Mouse (Mus musculus): ENCODE measurements around the gene Nufip1. TPM values are rescaled to one million over a fixed set of nuclear protein-coding genes. Genes with fewer than 3 reads are reported as not detected.

Nufip1 gene
- polyA plus RNA-seq, 1 experiment from 2014 or later, result 13.9 TPM

DNA sequence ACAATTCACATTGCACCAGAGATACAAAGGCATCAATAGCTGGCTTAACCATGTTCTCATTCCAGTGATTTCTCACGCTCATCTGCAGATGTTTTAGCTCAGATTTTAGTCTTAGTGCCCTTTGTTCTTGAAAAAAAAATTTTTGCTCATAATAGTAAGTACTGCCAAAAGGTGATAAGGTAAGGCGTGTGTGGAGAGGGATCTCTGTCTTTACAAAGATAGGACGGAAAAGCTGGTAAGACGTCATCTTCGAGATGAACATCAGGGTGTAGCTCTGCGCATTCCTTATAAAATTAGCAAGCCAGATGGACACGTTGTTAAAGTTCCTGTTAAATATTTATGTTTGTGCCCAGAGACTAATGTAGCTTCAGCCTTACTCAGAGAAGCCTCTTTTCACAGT, 35.2 kb downstream of the Nufip1 start:
- no peaks in the 10 kb centered on the region for H3K27me3 ChIP-seq (replicated peaks)
- no peak overlapping the region for H3K27ac ChIP-seq
- WGBS, result 40% methylated on average over 7 of the region's 7 CpGs
- H3K9ac ChIP-seq, result no peak overlapping the region
- H3K4me1 ChIP-seq, result 0 out of 2 replicates have a peak, but pooled peaks cover 7% of the 10 kb centered on the region
- no peaks in the 10 kb centered on the region for H3K36me3 ChIP-seq
- no peak overlapping the region for H3K4me2 ChIP-seq
- ATAC-seq (ENCODE audit: insufficient read depth, low FRiP score, low read depth), result no peak
- H3K4me3 ChIP-seq (replicated peaks), result no peak overlapping the region
- no peaks in the 10 kb centered on the region for H3K9me3 ChIP-seq

DNA sequence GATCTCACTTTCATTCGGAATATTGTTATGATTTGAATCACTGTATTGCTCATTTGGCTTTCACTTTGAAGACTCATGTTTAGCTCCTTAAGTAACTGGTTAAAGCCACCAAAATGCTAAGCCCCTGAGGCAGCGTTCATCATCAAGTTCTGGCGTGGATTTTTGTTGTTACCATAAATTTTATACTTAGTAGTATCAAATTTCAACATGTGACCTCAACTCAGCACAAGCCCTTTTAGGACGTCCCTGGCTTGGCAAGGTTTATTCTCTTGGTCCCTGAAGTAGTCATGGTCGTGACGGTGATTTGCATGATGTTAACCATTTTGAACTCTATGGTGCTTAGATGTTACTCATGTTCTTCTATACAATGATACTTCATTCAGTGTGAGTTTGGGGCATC, 36.4 kb downstream of the Nufip1 start:
- Histone ChIP-seq H3K27me3 (replicated peaks) (no peaks in the 10 kb centered on the region), H3K27ac (no peak overlapping the region), H3K4me1 (0 out of 2 replicates have a peak, but pooled peaks cover 7% of the 10 kb centered on the region), H3K4me2 (no peak overlapping the region), H3K36me3 (no peaks in the 10 kb centered on the region), H3K9ac (no peak overlapping the region), H3K4me3 (replicated peaks) (no peak overlapping the region), H3K9me3 (no peaks in the 10 kb centered on the region)
- 62% methylated on average over 6 of the region's 6 CpGs for WGBS
- no peak for ATAC-seq (ENCODE audit: insufficient read depth, low FRiP score, low read depth)

GRCm38 (mm10) chr14:76148294-76148693, 37.6 kb downstream of the Nufip1 start:
- Histone ChIP-seq H3K4me3 (replicated peaks) (no peak overlapping the region), H3K27ac (no peak overlapping the region), H3K4me1 (peaks cover 12% of the 10 kb centered on the region), H3K27me3 (replicated peaks) (no peaks in the 10 kb centered on the region), H3K9ac (no peak overlapping the region), H3K4me2 (no peak overlapping the region), H3K36me3 (no peaks in the 10 kb centered on the region), H3K9me3 (no peaks in the 10 kb centered on the region)
- WGBS, result 82% methylated on average over 10 of the region's 10 CpGs
- no peak for ATAC-seq (ENCODE audit: insufficient read depth, low FRiP score, low read depth)

GRCm38 (mm10) chr14:76149531-76150179, 39.0 kb downstream of the Nufip1 start:
- no peak overlapping the region for H3K9ac ChIP-seq
- H3K36me3 ChIP-seq, result no peaks in the 10 kb centered on the region
- H3K9me3 ChIP-seq, result no peaks in the 10 kb centered on the region
- peak overlapping the region; percentile 39 for H3K4me2 ChIP-seq
- peak; percentile 71 for ATAC-seq (ENCODE audit: insufficient read depth, low FRiP score, low read depth)
- H3K27me3 ChIP-seq (replicated peaks), result no peaks in the 10 kb centered on the region
- H3K27ac ChIP-seq, result peak overlapping the region; percentile 77
- 24% methylated on average over 13 of the region's 13 CpGs for WGBS
- peaks cover 14% of the 10 kb centered on the region for H3K4me1 ChIP-seq
- H3K4me3 ChIP-seq (replicated peaks), result peak overlapping the region; percentile 22; the same call in 1 of the 2 replicates

DNA sequence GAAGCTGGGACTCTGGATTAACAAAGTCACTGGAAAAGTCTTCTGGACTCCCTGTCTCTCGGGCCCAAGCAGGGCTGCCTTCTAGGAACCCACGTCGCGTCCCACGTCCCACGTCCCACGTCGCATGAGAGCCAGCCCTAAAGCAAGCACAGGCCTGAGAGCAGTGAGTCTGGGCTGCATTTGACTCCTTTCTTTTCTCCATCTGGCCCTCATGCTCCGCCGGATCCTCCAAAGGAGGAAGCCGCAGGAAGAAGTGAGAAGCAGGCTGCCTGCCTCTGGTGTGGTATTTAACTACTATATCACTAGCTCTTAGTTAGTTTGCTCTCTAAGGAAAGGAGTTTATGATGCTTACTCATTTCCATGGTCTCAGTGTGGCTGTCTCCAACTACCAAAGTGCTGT, 39.8 kb downstream of the Nufip1 start:
- no peak for ATAC-seq (ENCODE audit: insufficient read depth, low FRiP score, low read depth)

DNA sequence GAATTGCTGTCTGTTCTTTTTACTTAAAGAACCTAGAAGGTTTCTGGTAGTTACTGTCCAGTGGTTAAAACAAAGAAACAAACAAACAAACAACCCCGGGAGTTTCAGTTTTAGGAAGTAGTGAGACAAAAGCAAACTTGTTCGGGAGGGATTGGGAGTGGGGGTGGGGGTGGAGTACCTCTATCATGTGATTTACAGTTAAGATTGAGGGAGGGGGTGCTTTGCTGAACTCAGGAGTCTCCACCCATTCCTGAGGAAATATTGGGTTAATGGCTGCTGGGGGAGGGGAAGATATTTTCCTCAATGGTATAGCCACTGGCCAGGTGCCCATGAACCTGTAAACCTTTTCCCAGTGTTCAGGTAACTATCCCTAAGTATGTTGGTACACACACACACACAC, 40.3 kb downstream of the Nufip1 start:
- Histone ChIP-seq H3K4me3 (replicated peaks) (no peak overlapping the region), H3K36me3 (no peaks in the 10 kb centered on the region), H3K27me3 (replicated peaks) (no peaks in the 10 kb centered on the region), H3K9ac (no peak overlapping the region), H3K27ac (no peak overlapping the region), H3K4me2 (no peak overlapping the region), H3K4me1 (peaks cover 14% of the 10 kb centered on the region), H3K9me3 (no peaks in the 10 kb centered on the region)
- WGBS, result 52% methylated on average over 2 of the region's 2 CpGs
- ATAC-seq (ENCODE audit: insufficient read depth, low FRiP score, low read depth), result no peak

More for the DNA sequence above, 39.8 kb downstream of the Nufip1 start:
- no peaks in the 10 kb centered on the region for H3K9me3 ChIP-seq
- H3K27ac ChIP-seq, result 0 out of 2 replicates have a peak overlapping the region, but pooled peaks have one; percentile 17
- H3K9ac ChIP-seq, result no peak overlapping the region
- no peak overlapping the region for H3K4me3 ChIP-seq (replicated peaks)
- no peaks in the 10 kb centered on the region for H3K27me3 ChIP-seq (replicated peaks)
- H3K36me3 ChIP-seq, result no peaks in the 10 kb centered on the region
- peak overlapping the region; percentile 39; the same call in 1 of the 2 replicates for H3K4me2 ChIP-seq
- peaks cover 14% of the 10 kb centered on the region for H3K4me1 ChIP-seq
- WGBS, result 78% methylated on average over 11 of the region's 11 CpGs

DNA sequence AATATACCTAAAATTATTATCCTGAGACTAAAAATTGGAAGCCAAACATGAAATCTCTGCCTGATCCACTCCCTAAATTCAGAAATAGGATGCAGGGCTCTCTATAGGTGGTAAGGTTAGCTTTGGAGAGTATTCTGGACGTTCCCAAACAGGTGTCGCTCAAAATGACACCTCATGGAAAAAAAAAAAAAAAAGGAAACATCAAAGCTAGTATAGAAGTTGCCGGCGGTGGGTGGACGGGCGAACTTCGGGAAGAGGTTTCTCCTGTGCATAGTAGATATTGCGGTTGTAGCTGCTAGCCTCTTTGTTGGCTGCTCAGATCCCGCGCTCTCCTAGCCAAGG, 41.1 kb downstream of the Nufip1 start:
- H3K4me1 ChIP-seq, result peaks cover 14% of the 10 kb centered on the region
- WGBS, result 2% methylated on average over 10 of the region's 10 CpGs
- peak overlapping the region; percentile 63 for H3K4me2 ChIP-seq
- H3K27me3 ChIP-seq (replicated peaks), result no peaks in the 10 kb centered on the region
- H3K27ac ChIP-seq, result peak overlapping the region; percentile 100
- ATAC-seq (ENCODE audit: insufficient read depth, low FRiP score, low read depth), result no peak
- peak overlapping the region; percentile 73 for H3K4me3 ChIP-seq (replicated peaks)
- H3K36me3 ChIP-seq, result no peaks in the 10 kb centered on the region
- no peaks in the 10 kb centered on the region for H3K9me3 ChIP-seq
- no peak overlapping the region; the same call in 1 of the 2 replicates for H3K9ac ChIP-seq

- Histone ChIP-seq H3K9ac (peak overlapping the region; percentile 82), H3K27me3 (replicated peaks) (no peaks in the 10 kb centered on the region), H3K4me2 (peak overlapping the region; percentile 63), H3K36me3 (no peaks in the 10 kb centered on the region), H3K27ac (peak overlapping the region; percentile 100), H3K9me3 (no peaks in the 10 kb centered on the region), H3K4me1 (peaks cover 14% of the 10 kb centered on the region), H3K4me3 (replicated peaks) (peak overlapping the region; percentile 73)
- WGBS, result under 1% methylated on average over 41 of the region's 41 CpGs
- ATAC-seq (ENCODE audit: insufficient read depth, low FRiP score, low read depth), result peak; percentile 84
Measured at GRCm38 (mm10) chr14:76152162-76153002, 41.7 kb downstream of the Nufip1 start.

DNA sequence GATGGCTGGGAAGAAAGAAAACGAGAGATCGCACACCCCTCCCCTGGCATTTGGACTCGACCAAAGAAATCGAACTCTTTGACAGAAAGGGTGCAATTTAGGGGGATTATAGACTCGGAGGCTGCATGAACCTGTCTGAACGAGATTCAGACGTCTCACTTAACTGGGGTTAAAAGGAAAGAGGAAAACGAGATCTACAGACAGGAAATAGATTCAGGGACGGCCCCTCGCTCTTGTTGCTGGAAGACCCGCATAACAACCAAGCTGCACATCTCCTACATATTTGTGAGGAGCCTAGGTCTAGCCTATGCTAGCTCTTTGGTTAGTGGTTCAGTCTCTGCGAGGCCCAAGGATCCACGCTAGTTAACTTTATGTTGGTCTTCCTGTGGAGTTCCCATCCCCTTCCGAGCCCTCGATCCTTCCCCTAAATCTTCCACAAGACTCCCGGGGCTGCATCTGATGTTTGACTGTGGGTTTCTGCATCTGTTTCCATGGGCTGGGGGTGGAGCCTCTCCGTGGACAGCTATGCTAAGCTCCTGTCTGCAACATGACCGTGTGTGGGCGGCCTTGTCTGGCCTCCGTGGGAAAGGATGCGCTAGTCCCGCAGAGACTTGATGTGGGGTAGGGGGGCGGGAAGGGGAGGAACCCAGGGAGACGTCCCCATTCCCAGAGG, 42.4 kb downstream of the Nufip1 start:
- no peak for ATAC-seq (ENCODE audit: insufficient read depth, low FRiP score, low read depth)

DNA sequence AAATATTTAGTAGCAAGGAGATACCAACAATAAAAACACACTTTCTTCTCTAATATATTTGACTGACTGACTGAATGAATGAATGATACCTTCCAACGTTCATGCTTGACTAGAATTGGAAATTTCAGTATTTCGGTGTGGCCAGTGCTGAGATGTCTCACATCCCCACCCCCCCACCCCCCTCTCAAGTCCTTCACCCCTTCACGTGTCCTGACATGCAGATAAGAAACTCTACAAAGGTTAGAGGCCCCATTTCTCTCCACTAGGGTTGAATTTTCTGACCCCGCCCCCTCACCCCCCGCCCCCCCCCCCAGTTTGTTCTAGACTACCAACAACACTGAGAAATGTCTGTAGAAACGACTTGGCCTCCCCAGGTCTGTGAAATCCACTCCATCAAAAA, 43.1 kb downstream of the Nufip1 start:
- no peak overlapping the region; the same call in 1 of the 2 replicates for H3K4me2 ChIP-seq
- H3K9me3 ChIP-seq, result no peaks in the 10 kb centered on the region
- no peak overlapping the region for H3K9ac ChIP-seq
- H3K4me1 ChIP-seq, result peaks cover 14% of the 10 kb centered on the region
- H3K27ac ChIP-seq, result no peak overlapping the region
- H3K36me3 ChIP-seq, result no peaks in the 10 kb centered on the region
- ATAC-seq (ENCODE audit: insufficient read depth, low FRiP score, low read depth), result no peak
- H3K27me3 ChIP-seq (replicated peaks), result no peaks in the 10 kb centered on the region
- 29% methylated on average over 6 of the region's 6 CpGs for WGBS
- no peak overlapping the region for H3K4me3 ChIP-seq (replicated peaks)

More for the DNA sequence above, 42.4 kb downstream of the Nufip1 start:
- Histone ChIP-seq H3K9me3 (no peaks in the 10 kb centered on the region), H3K27ac (peak overlapping the region; percentile 100), H3K4me3 (replicated peaks) (peak overlapping the region; percentile 73), H3K36me3 (no peaks in the 10 kb centered on the region), H3K4me2 (peak overlapping the region; percentile 63), H3K27me3 (replicated peaks) (no peaks in the 10 kb centered on the region), H3K9ac (no peak overlapping the region), H3K4me1 (peaks cover 14% of the 10 kb centered on the region)
- WGBS, result 7% methylated on average over 24 of the region's 24 CpGs

GRCm38 (mm10) chr14:76158192-76158785, 47.6 kb downstream of the Nufip1 start:
- Histone ChIP-seq H3K4me1 (peaks cover 2% of the 10 kb centered on the region; the same call in 1 of the 2 replicates), H3K27me3 (replicated peaks) (no peaks in the 10 kb centered on the region)
- 55% methylated on average over 5 of the region's 5 CpGs for WGBS

More at GRCm38 (mm10) chr14:76158192-76158785, 47.6 kb downstream of the Nufip1 start:
- Histone ChIP-seq H3K36me3 (no peaks in the 10 kb centered on the region), H3K27ac (no peak overlapping the region), H3K4me2 (no peak overlapping the region), H3K4me3 (replicated peaks) (no peak overlapping the region), H3K9ac (no peak overlapping the region), H3K9me3 (no peaks in the 10 kb centered on the region)
- no peak for ATAC-seq (ENCODE audit: insufficient read depth, low FRiP score, low read depth)
